Mouse (Mus musculus): ENCODE results near the gene Pip5k1a. TPM values are rescaled to one million over a fixed set of nuclear protein-coding genes. Genes with fewer than 3 reads are reported as not detected.
"Not testable (repeated sequence)": the region's sequence is repeated elsewhere in the genome, so short reads cannot be mapped to it uniquely, and the experiment has no call there.

Gene Pip5k1a
- polyA plus RNA-seq, 1 experiment from 2014 or later: 20.8 TPM

DNA sequence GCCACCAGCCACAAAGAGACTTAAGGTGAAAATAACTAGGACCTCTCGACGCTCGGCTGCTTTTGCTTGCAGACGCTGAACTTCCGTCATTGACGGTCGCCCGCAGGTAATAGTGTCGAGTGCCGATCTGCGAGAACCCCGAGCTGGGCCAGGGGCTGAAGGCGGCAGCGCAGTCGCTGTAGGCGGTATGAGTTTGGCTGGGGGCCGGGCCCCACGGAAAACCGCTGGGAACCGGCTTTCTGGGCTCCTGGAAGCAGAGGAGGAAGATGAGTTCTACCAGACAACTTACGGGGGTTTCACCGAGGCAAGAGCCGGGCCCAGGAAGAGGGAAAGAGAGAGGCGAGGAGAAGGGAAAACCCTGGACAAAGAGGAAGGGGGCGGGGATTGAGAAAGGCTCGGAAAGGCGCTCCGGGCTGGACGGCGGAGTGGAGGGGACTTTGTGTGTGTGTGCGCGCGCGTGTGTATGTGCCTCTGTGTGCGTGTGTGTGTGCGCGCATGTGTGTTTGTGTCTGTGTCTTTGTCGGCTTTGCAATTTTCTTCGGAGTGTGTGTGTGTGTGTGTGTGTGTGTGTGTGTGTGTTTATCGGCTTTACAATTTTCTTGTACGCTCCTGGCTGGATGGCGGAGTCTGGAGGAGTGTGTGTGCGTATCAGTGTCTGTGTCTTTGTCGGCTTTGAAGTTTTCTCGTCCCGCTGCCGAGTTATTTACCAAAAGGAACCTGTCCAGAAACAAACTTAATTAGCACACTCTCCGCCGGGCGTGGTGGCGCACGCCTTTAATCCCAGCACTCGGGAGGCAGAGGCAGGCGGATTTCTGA, 4.4 kb upstream of the Pip5k1a start, which contains the start of gene Vps72:
TSS of gene Vps72 (plus strand) at position 112 of the 816 bp plus-strand sequence.
- Histone ChIP-seq H3K36me3 (peaks cover 24% of the 10 kb centered on the region), H3K4me3 (replicated peaks) (peak within 1 kb of the TSS; percentile 84), H3K4me1 (peaks cover 15% of the 10 kb centered on the region), H3K9me3 (replicated peaks) (no peaks in the 10 kb centered on the region), H3K27me3 (no peaks in the 10 kb centered on the region), H3K9ac (peak within 1 kb of the TSS; percentile 83), H3K27ac (peak within 1 kb of the TSS; percentile 99), H3K4me2 (peak within 1 kb of the TSS; percentile 60)
- peak; percentile 73 for ATAC-seq (replicated peaks; ENCODE audit: low FRiP score)
- WGBS: 1% methylated on average over 54 of the region's 54 CpGs

DNA sequence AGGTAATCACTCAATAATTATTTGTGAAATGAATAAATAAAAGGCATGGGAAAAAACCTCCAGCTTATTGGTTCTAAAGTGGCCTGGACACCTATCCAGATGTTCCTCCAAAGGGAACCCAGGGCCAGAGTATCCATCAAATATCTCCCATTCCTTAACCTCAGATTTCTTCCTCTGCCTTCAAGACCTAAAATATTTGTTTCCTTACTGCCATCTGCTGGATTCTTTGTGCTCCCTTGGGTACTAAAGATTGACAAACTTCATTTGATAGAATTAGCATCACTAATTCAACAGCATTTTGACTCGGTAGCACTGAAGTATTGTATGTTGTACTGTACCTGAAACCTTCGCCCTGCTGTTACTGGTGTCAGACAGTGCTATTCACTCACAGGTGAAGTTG, 1.2 kb upstream of the Pip5k1a start:
- Histone ChIP-seq H3K9ac (no peak overlapping the region), H3K27ac (no peak overlapping the region), H3K27me3 (no peaks in the 10 kb centered on the region), H3K4me3 (replicated peaks) (no peak overlapping the region), H3K4me1 (peaks cover 25% of the 10 kb centered on the region), H3K4me2 (no peak overlapping the region), H3K36me3 (peaks cover 5% of the 10 kb centered on the region; the same call in 1 of the 2 replicates), H3K9me3 (replicated peaks) (no peaks in the 10 kb centered on the region)
- 74% methylated on average over 2 of the region's 2 CpGs for WGBS
- ATAC-seq (replicated peaks; ENCODE audit: low FRiP score): no peak

DNA sequence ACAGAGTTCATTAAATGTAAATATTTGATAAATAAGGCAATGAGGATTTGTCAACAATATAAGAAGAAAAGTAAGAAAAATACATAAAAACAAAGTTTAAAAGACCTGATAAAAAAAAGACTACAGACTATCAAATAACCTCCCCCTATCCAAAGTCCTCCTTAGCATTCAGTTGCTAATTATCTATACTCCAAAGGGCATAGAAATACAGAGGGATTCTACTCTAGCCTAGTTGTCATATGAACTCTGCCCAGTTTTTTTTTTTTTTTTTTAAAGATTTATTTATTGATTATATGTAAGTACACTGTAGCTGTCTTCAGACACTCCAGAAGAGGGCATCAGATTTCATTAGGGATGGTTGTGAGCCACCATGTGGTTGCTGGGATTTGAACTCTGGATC, 578 bp upstream of the Pip5k1a start:
- not testable (repeated sequence) for H3K36me3 ChIP-seq; ATAC-seq (replicated peaks; ENCODE audit: low FRiP score); H3K9ac ChIP-seq; H3K27me3 ChIP-seq; H3K27ac ChIP-seq; H3K9me3 ChIP-seq (replicated peaks)
- Histone ChIP-seq H3K4me1 (peaks cover 19% of the 10 kb centered on the region), H3K4me2 (peak overlapping the region; percentile 62), H3K4me3 (replicated peaks) (peak overlapping the region; percentile 57)

DNA sequence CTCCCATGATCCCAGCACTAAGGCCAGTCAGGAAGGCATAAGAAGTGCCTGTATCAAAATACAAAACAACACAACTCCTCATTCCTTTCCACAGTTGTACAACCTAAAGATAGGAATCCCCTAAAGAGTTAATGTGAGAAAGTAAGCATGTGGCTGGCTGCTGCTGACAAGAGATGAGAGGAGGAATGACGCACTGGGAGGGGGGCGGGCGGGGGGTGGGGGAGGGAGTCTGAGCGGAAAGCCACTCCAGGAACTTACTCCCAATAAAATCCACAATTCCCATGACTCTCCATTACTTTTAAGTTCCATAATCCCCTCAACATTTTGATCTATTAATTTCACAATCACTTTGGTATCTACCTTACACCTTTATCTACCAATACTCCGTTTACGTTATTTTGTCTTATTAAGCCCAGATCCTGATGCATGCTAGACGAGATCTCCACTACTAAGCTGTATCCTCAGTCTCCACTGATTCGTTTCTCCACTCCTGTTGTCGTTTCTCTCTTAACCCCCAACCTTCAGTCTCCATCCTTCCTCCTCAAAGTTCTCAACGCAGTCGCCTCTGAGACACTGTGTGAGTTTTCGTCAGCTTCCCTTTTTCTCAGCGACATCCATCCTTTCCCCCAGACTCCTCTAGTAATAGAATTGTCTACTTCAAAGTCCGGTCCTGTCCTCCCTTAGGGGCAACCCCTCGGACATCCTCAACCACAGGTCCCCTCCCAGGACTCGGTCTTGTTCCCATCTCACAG, 968 bp downstream of the Pip5k1a start:
- ATAC-seq (replicated peaks; ENCODE audit: low FRiP score): no peak; the same call in 1 of the 2 replicates
- WGBS: under 1% methylated on average over 16 of the region's 16 CpGs
- no peaks in the 10 kb centered on the region for H3K27me3 ChIP-seq
- H3K4me1 ChIP-seq: peaks cover 14% of the 10 kb centered on the region
- peak overlapping the region; percentile 57 for H3K4me3 ChIP-seq (replicated peaks)
- H3K4me2 ChIP-seq: peak overlapping the region; percentile 66
- H3K9ac ChIP-seq: peak overlapping the region; percentile 75
- peaks cover 23% of the 10 kb centered on the region; the same call in 1 of the 2 replicates for H3K36me3 ChIP-seq
- no peaks in the 10 kb centered on the region for H3K9me3 ChIP-seq (replicated peaks)
- peak overlapping the region; percentile 78 for H3K27ac ChIP-seq

DNA sequence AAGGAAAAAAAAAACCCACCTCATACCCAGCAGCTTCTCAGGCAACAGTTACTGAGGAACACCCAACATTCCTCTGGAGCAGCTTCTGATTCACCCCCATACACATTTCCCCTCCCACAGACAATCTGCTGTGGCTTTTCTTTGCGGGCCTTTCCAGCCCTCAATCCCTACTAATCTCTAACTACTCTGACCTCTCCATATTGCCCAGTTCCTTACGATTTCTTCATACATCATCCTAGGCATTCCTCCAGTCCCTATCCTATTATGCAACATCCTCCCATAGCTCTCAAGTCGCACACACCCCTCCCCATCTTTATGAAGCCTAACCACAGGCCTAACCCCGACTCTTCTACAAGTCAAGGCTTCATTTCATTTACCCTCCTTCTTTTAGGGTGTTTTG, 1.6 kb downstream of the Pip5k1a start:
- Histone ChIP-seq H3K4me2 (peak overlapping the region; percentile 66), H3K4me3 (replicated peaks) (peak overlapping the region; percentile 57), H3K27ac (peak overlapping the region; percentile 32; the same call in 1 of the 2 replicates), H3K9me3 (replicated peaks) (no peaks in the 10 kb centered on the region), H3K36me3 (peaks cover 24% of the 10 kb centered on the region; the same call in 1 of the 2 replicates), H3K4me1 (peaks cover 10% of the 10 kb centered on the region), H3K27me3 (no peaks in the 10 kb centered on the region), H3K9ac (peak overlapping the region; percentile 75)
- 53% methylated on average over 4 of the region's 4 CpGs for WGBS
- ATAC-seq (replicated peaks; ENCODE audit: low FRiP score): no peak

DNA sequence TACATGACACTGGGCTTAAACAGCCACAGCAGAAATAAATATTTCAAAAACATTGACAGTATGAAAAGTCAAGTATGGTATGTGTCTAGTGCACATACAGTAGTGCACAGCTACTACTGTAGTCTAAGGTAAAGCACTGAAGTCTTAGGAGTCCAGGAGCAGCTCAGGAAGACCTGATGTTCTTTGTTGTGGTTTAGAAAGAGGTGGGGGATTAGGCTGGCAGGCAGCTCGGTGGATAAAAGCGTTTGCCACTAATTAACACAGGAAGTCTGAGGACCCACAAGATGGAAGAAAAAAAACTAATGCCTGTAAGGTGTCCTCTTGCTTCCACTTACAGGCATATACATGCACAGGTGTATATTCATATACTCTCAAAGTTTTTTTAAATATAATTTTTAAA, 5.9 kb downstream of the Pip5k1a start:
- ATAC-seq (replicated peaks; ENCODE audit: low FRiP score): no peak
- H3K27me3 ChIP-seq: no peaks in the 10 kb centered on the region
- H3K9me3 ChIP-seq (replicated peaks): no peaks in the 10 kb centered on the region
- WGBS: 19% methylated on average over 2 of the region's 2 CpGs
- H3K36me3 ChIP-seq: peaks cover 36% of the 10 kb centered on the region
- no peak overlapping the region for H3K4me3 ChIP-seq (replicated peaks)
- no peak overlapping the region for H3K4me2 ChIP-seq
- H3K9ac ChIP-seq: no peak overlapping the region
- H3K4me1 ChIP-seq: peaks cover 10% of the 10 kb centered on the region
- no peak overlapping the region for H3K27ac ChIP-seq

DNA sequence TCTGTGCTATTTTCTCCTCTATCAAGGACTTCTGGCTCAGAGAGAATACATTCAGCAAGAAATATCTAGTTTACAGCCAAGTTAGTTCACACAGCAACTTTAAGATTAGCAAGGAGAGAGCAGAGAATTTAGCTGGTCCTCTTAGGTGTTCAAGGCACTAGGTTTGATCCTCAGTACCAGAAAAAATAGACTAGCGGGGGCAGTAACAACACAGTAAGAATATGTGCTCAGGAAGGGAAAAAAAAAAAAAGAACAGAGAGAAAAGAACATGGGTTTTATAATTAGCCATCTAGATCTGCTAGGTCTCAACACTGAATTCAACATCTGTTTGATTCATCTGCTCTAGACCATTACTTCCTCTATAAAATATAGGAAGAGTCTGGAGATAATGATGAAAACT, 18.7 kb downstream of the Pip5k1a start:
- no peak overlapping the region for H3K4me3 ChIP-seq (replicated peaks)
- H3K27me3 ChIP-seq: no peaks in the 10 kb centered on the region
- 96% methylated on average over 1 of the region's 1 CpGs for WGBS
- H3K4me1 ChIP-seq: 0 out of 2 replicates have a peak, but pooled peaks cover 7% of the 10 kb centered on the region
- no peaks in the 10 kb centered on the region; the same call in 1 of the 2 replicates for H3K36me3 ChIP-seq
- H3K27ac ChIP-seq: no peak overlapping the region
- no peak for ATAC-seq (replicated peaks; ENCODE audit: low FRiP score)
- H3K9me3 ChIP-seq (replicated peaks): no peaks in the 10 kb centered on the region
- no peak overlapping the region for H3K4me2 ChIP-seq
- H3K9ac ChIP-seq: no peak overlapping the region

DNA sequence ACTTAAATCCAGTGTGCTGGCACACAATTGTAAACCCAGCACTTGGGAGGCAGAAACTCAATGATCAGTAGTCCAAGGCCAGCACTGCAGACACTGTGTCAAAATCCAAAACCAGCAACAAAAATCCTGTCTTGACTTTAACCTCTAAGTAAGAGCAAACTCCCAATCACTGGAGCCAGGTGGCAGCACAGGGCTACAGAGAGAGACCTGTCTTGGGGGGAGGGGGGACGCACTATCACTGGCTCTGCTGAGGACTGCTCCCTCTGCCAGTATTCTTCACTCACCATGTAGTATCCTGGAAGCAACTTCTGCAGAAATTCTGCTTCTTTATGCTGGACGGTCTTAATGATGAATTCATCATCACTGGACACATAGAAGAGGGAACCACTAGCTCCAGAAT, 35.1 kb downstream of the Pip5k1a start:
- H3K4me3 ChIP-seq (replicated peaks): no peak overlapping the region
- 90% methylated on average over 2 of the region's 2 CpGs for WGBS
- H3K27ac ChIP-seq: no peak overlapping the region
- H3K36me3 ChIP-seq: peaks cover 95% of the 10 kb centered on the region
- no peaks in the 10 kb centered on the region for H3K4me1 ChIP-seq
- ATAC-seq (replicated peaks; ENCODE audit: low FRiP score): no peak
- no peak overlapping the region for H3K9ac ChIP-seq
- no peaks in the 10 kb centered on the region for H3K9me3 ChIP-seq (replicated peaks)
- no peaks in the 10 kb centered on the region for H3K27me3 ChIP-seq
- no peak overlapping the region for H3K4me2 ChIP-seq

DNA sequence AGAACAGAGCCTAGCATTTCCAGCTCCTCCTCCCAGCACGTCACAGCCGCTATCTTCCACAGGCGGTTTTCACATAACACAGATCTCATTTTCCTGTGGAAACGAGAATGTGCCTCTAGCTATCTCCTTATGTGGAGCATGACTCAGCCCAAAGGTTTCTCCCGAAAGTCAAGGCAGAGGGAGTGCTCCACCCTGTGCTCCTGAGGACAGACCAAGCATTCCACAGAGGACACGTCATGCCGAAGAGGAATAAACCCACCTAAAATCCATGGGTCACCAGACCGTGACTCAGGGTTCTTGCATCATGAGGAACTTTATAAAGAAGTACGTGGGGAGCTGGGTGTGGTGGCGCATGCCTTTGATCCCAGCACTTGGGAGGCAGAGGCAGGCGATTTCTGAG, 40.2 kb downstream of the Pip5k1a start:
- H3K36me3 ChIP-seq: peaks cover 99% of the 10 kb centered on the region
- H3K9ac ChIP-seq: no peak overlapping the region
- H3K27me3 ChIP-seq: no peaks in the 10 kb centered on the region
- H3K9me3 ChIP-seq (replicated peaks): no peaks in the 10 kb centered on the region
- no peak overlapping the region for H3K4me3 ChIP-seq (replicated peaks)
- WGBS: 89% methylated on average over 11 of the region's 11 CpGs
- H3K4me2 ChIP-seq: no peak overlapping the region
- H3K4me1 ChIP-seq: no peaks in the 10 kb centered on the region
- ATAC-seq (replicated peaks; ENCODE audit: low FRiP score): no peak
- H3K27ac ChIP-seq: no peak overlapping the region

DNA sequence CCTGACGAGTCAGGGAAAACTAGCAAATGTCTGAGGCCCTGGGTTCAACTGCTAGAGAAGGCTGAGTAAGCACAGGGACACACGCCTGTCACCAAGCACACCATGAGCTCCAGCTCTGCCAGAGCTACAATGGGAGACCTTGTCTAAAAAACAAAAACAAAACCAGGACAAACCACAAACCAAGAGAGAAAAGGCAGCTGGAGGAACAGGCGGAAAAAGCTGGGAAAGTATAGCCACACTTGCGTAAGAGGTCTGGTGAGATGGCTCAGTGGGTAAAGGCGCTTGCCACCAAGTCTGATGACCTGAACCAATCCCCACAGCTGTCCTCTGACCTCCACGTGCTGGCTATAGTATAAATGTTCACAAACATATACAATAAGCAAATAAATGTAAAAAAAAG, 40.6 kb downstream of the Pip5k1a start:
- Histone ChIP-seq H3K36me3 (peaks cover 99% of the 10 kb centered on the region), H3K4me3 (replicated peaks) (no peak overlapping the region), H3K9ac (no peak overlapping the region), H3K4me1 (no peaks in the 10 kb centered on the region), H3K27ac (no peak overlapping the region), H3K9me3 (replicated peaks) (no peaks in the 10 kb centered on the region), H3K27me3 (no peaks in the 10 kb centered on the region), H3K4me2 (no peak overlapping the region)
- 89% methylated on average over 6 of the region's 6 CpGs for WGBS
- ATAC-seq (replicated peaks; ENCODE audit: low FRiP score): no peak

DNA sequence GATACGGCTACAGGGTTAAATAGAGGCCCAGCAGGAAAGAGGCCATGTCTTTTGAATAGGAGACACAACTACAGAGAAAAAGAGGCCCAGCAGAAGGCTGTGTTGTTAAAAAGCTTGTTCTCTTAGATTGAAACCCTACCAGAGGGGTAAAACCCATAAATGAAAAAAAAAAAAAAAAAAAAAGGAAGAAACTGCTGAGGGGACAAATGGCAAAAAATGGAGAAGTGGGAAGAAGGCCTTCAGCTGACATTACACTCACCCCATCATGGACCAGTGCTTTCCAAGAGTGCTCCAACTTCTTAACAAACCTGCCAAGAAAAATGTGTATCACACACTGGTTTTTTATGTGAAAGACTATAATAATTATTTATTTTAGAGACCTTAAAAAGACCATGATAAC, 41.2 kb downstream of the Pip5k1a start:
- Histone ChIP-seq H3K4me3 (replicated peaks) (no peak overlapping the region), H3K9me3 (replicated peaks) (no peaks in the 10 kb centered on the region), H3K4me1 (no peaks in the 10 kb centered on the region), H3K9ac (no peak overlapping the region), H3K27me3 (no peaks in the 10 kb centered on the region), H3K27ac (no peak overlapping the region), H3K4me2 (no peak overlapping the region), H3K36me3 (peaks cover 99% of the 10 kb centered on the region)
- WGBS: 97% methylated on average over 1 of the region's 1 CpGs
- no peak for ATAC-seq (replicated peaks; ENCODE audit: low FRiP score)

DNA sequence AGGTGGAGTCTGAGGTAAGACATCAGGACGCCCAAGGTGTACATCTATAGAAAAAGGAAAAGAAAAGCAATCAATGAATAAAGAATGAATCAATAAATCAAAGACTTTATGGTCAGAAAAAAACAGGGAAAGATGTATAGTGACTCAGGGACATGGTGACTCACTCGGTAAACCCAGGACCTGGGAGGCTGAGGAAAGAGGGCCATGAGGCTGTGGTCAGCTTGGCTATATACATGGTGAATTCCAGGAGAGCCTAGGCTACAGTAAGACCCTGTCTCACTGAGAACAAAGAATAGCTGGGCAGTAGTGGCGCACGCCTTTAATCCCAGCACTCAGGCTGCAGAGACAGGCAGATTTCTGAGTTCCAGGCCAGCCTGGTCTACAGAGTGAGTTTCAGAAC, 43.0 kb downstream of the Pip5k1a start:
- no peak overlapping the region for H3K4me2 ChIP-seq
- H3K4me3 ChIP-seq (replicated peaks): no peak overlapping the region
- no peaks in the 10 kb centered on the region for H3K4me1 ChIP-seq
- 93% methylated on average over 4 of the region's 4 CpGs for WGBS
- no peak overlapping the region for H3K27ac ChIP-seq
- no peak overlapping the region for H3K9ac ChIP-seq
- no peak for ATAC-seq (replicated peaks; ENCODE audit: low FRiP score)
- no peaks in the 10 kb centered on the region for H3K9me3 ChIP-seq (replicated peaks)
- H3K27me3 ChIP-seq: no peaks in the 10 kb centered on the region
- peaks cover 99% of the 10 kb centered on the region for H3K36me3 ChIP-seq
